Mouse (Mus musculus): ENCODE measurements around the gene Ints6l.
A peak's percentile ranks its signal among the peaks of the same experiment; 100 is the strongest.
"Not testable (repeated sequence)": the region's sequence is repeated elsewhere in the genome, so short reads cannot be mapped to it uniquely, and the experiment has no call there.

Gene Ints6l

GRCm38 (mm10) chrX:56497241-56497640 lies 42.6 kb downstream of the Ints6l start:
- no peak for DNase-seq (ENCODE audit: extremely low spot score, low read depth, low spot score)

DNA sequence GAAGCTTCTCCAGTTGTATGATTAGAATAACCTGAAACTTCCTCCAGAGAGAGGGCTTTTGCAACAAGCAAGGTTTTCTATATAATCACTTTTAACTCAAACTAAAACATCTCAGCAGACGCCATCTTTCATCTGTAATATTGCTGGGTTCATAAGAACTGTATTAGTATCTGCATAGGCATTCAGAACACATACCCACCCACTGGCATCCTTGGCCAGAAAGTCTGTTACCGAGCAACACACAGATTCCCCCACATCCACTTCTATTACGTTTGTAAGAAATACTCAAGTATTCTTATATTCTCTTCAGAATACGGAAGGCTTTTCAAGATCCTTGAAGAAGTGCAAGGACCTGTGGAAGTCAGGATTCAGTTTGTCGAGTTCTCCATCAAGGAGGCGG lies 69.8 kb downstream of the Ints6l start, which contains the start of gene Gm10477:
TSS of gene Gm10477 (plus strand) at position 301 of the 400 bp plus-strand sequence.
- DNase-seq (ENCODE audit: extremely low spot score, low read depth, low spot score) = not testable (repeated sequence)

- DNase-seq (ENCODE audit: extremely low spot score, low read depth, low spot score) = peak; percentile 6
Observed at GRCm38 (mm10) chrX:56531266-56531665, 76.6 kb downstream of the Ints6l start.

DNA sequence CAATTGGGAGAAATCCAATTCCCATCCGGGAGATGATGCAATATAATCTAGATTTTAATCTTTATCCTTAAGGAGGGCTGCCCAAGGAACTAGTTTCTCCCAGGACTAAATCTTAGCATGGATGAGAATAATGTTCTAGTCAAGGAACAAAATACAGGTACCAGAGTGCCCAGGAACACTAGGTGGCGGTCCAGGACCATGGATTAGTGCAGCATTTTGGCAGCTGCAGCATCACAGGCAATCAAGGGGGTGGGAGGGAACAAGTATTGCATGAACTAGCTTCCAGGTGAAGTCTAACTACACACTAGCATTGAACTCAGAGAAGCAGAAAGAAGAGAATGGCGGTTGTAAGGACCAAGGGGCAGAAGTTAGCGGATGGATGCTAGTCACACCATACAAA lies 82.5 kb downstream of the Ints6l start:
- DNase-seq (ENCODE audit: extremely low spot score, low read depth, low spot score) = no peak

- no peak for DNase-seq (ENCODE audit: extremely low spot score, low read depth, low spot score)
Observed at GRCm38 (mm10) chrX:56549506-56549905, 94.8 kb downstream of the Ints6l start, which contains the start of gene Gm648. Gene Gm648, minus strand, starts transcription at chrX:56549606.

DNA sequence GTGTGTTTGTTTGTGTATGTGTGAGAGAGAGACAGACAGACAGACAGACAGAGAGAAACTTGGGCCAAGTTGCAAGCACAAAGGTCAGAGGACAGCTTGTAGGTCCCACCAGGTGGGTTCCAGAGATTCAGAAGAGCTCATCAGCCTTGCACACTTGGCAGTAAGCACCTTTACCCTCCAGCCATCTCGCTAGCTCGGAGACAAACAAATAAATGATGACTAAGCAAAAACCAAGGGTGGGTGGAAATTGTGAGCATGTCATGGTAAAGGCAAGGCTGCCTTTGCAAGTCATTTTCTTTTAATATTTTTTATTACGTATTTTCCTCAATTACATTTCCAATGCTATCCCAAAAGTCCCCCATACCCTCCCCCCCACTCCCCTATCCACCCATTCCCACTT lies 98.9 kb downstream of the Ints6l start:
- DNase-seq (ENCODE audit: extremely low spot score, low read depth, low spot score) = no peak

Data from hindlimb bud, embryonic 11.5 days (tissue).